Mouse (Mus musculus) mature B cell (primary cell): ENCODE data around the gene Cenpq.

ENCODE experiments used
- in situ Hi-C: fragments of 300-500 bp; cut with MboI; formaldehyde crosslinking; loops from 2 replicates; pipeline ENCODE4 v1.14.3; 2019

The Cenpq gene

DNA sequence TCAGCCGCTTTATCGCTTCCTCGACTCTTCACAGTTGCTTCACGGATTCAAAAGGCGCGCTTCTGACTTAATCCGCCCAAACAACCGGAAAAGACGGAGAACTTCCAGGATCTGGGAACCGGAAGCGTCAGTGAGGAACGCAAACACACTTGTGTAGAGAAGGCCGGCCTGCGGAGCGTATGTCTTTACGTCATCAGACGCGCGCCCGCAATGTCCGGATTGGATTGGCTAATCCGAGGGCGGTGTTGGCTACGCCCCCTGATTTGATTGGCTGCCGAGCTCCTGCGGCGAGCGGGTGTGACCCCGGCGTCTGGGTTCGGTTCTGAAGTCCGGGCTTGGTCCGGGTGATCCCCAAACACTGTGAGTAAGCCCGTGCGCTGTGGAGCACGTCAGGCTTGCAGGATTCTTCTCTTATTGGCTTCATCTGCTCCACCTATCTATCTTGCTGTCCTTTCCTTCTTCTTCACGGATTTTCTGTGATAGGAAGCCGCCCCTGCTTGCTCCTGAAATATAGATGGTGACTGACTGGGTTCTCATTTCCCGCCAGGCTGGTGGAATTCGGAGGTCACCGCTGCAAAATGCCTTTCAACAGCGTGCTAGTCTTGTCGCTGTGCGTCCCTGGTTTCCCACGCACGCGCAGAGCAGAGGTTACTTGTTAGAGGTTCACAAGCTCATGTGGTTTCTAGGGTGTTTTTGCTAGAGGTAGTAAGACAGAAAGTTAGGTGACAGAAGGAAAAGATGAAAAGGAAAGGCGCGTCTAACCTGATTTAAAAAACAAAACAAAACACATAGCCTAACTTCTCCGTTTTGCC, at the start of gene Cenpq, which contains the start of gene Mut:
Cenpq (minus strand) TSS at position 628 of the 812 bp plus-strand sequence.
Mut (plus strand) TSS at position 266 of the 812 bp plus-strand sequence.
- in situ Hi-C loops, result no loop called here

DNA sequence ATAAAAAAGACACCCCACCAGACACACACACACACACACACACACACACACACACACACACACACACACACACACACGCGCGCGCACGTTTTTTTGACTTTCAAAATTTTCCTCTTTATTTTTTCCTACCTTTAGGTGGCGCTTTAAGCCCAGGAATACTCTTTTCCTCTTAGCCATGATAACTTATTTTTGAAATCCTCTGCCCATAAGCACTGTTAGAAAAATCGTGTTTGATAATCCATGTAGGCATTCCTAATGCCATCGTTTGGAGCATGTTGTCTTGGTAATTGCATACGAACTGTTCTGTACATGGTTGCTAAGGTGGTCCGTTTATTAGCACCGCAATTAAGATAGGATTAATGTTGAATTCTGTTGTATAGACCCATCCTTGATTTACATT, 43.1 kb upstream of the Cenpq start:
- in situ Hi-C loops, result no loop called here

DNA sequence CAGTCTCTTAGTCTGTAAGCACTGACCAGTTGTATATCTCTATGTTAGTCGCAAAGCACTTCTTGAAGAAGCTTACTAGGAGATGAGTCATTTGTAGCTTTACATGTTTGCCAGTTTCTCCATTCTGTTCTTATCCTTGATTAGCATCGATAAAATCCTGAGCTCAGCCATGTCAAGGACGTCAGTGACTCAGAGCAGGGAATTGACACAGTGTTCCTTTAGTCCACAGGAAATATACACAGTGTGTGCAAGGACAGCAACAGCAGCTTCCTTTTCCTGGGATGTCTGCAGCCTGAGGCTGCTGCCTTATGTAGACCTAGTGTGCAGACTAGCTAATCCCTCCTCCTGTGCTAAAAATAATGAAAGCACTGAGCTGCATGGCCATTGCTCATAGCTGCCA, 13.7 kb upstream of the Cenpq start:
- in situ Hi-C loops, result no loop called here

DNA sequence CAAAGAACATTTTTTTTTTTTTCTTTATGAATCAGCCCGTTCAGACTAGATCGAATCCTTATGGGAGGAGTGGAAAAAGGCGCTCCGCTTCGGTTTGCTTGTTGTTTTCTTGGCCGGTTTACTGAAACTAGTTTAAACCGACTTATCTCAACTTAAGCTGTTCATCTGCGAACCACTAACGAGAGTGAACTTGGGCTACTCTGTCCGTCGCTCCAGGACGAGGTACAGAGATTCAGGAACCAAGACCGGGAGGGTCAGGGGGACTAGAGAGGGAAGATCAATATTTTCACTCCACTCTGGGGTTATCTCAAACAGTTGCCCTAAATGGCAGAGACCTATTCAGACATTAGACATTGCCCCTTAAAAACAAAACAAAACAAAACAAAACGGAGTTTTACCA, 862 bp downstream of the Cenpq start:
- in situ Hi-C loops, result no loop called here

DNA sequence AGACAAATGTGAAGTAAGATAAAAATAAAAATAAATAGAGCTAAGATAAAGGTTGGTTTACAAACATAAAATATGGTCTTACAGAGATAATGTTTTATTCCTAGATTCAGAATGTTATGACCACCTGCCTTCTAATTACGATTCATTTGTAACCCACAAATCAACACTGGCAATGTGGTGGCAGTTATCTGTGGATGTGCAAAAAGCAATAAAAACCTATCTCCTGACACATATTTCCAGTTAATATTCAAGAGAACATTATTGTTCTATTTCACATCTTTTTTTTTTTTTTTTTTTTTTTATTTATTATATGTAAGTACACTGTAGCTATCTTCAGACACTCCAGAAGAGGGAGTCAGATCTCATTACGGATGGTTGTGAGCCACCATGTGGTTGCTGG, 19.3 kb downstream of the Cenpq start:
- in situ Hi-C loops, result no loop called here

DNA sequence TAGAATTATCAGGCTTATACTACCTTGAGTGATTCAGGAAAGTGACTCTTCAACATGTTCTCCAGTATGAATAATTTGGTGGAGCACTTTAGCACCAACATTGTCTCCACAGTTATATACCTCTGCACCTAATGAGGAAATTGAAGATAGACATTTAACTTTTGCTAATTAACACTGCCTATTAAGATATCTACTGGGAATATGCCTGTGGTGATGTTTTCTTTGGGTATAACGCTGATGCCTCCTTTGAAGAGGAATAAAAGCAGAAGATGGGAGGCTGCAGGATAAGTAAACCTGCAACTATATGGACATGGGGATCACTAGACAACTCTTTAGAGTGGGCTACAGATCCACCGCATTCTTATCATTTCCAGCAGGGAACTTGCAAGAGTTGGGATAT, 20.6 kb downstream of the Cenpq start, which contains the start of gene Glyatl3:
Glyatl3 (minus strand) TSS at position 101 of the 400 bp plus-strand sequence.
- in situ Hi-C loops, result no loop called here

DNA sequence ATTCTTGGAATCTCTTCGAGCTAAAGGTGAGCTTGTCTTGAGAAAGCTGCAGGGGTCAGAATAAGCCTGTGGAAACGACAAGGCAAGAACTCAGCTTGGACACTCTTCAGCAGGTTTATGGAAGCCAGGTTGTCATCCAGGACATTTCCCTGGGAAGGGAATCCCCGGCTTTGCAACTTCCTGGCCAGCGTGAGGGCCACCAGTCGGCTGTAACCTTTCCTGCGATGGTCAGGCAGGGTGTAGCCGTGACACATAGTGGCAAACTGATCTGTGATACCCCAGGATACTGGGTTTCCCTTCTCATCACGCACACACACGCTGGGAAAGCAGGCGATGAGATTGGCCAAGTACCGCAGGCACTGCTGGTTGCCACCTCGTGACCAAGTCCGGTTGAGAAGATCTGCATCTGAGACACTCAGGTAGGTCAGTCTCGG, 30.1 kb downstream of the Cenpq start:
- in situ Hi-C loops, result no loop called here

DNA sequence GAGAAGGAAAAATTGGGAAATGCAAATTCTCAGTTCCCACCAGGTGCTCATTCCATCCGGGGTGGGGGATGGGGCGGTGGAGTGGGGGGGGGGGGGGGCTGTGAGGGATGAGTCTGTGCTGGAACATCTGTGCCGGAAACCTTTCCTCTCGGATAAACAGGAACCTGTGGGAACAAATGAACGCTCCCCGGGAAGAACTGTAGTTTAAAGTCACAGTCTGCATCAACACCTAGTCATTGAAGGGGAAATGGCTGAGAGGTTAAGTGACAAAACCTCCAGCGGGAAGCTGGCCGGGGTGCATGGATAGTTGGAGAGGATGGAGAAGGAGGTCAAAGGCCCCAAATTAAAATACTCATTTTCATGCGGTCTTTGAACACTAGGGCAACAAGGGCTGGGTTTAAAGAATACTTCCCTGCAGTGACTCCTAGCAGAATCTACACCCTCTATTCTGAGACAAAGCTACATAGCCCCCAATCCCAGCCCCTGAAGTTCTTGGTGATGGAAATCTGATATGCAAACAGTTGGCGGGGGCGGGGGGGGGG, 30.7 kb downstream of the Cenpq start:
- in situ Hi-C loops, result no loop called here

DNA sequence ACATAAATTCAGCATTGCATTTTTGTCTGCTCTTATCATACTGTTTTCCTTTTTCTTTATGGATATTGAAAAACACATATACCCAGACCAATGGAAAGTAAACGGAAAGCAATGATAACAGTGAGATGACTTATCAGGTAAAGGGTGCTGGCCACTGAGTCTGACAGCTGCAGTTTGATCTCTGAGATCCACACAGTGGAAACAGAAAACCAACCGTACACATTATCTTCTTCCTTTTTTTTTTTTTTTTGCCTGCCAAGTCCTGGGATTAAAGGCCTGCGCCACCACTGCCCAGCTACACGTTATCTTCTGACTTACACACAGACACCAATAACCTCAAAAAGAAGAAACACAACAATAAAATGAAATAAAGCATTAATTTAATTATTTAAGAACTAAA, 31.5 kb downstream of the Cenpq start:
- in situ Hi-C loops, result no loop called here

DNA sequence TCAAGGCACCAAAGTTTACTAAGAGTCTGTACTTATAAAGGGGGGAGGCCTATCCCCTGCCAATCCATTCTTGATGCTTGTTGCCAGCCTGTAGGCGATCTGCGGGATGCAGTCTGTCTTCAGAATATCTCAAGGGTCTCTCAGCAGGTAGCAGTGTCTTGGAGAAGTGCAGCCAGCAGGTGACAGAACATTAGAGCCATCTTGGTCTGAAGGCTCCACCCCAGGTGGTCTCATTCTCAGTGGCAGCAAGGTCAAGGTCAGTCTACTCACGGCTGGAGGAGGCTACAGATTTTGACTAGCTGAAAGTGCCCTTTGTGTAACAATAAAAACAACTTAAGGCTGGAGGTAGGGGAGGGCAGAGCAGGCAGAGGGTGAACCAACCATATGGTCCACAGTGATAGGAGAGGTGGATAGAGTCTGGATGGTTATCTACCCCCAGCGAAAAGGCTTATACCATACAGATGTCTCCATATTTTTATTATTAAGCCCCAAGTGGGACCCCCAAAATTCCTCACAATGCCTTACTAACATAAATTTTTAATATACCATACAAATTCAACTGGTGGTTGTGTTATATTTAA, 35.0 kb downstream of the Cenpq start:
- in situ Hi-C loops, result no loop called here

DNA sequence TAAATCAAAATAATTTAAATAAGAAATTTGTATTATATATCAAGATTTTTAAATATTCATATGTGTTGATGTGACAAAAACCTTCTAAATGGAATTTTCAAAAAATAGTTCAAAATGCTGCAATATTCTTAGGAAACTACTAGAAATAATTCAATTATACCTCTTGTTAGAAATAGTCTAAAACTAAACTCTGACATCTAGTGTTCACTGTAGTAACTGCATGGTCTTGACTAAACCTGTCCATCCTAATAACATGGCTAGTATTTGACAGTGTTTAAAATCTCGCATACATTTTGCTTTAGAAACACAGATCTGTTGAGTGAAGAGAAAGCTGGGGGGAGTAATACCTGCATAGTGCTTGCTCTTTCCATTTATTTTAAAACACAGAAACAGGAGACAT, 38.0 kb downstream of the Cenpq start:
- in situ Hi-C loops, result no loop called here

DNA sequence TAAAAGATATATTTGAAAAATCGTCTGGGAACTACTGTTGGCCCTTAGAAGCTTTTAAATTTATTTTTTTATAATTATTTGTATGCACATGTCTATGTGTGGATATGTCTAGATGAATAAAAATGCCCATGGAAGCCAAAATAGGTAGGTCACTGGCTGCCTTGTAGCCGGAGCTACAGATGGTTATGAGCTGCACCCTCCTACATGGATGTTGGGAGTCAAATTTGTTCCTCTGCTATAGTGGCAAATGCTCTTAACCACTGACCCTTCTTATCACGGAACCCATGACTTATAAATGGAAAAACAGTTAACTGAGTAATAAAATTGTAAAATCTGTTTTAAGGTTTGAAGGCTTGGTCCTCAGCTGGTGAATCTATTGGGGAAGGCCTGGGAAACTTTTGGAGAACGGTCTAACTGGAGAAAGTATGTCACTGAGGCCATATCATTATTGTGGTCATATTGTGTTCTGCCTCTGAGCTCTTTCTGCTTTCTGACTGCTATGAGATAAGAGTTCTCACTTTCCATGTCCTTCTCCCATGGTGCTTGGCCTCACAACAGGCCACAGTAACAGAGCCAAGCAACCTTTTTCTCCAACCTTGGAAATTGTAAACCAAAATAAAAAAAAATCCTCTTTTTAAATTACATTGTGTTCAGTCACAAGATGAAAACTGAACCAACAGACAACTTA, 46.9 kb downstream of the Cenpq start:
- in situ Hi-C loops, result no loop called here

DNA sequence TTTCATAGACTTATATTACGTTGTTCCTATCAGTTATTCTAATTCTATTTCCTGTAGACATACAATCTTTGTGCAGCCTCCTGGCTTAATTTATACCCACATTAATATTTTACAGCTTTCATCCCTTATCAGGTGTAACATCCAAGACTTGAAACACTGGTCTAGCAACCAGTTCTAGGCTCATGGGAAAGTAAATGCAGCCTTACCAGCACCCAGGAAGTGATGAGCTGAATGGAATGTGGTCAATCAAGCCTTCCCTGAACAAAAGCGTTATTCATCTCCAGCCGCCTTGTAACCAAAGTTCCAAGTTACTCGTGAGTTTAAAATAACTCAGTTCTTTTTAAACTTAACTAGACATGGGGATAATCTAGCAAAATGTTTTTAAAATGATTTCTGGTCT, 49.7 kb downstream of the Cenpq start:
- in situ Hi-C loops, result no loop called here

DNA sequence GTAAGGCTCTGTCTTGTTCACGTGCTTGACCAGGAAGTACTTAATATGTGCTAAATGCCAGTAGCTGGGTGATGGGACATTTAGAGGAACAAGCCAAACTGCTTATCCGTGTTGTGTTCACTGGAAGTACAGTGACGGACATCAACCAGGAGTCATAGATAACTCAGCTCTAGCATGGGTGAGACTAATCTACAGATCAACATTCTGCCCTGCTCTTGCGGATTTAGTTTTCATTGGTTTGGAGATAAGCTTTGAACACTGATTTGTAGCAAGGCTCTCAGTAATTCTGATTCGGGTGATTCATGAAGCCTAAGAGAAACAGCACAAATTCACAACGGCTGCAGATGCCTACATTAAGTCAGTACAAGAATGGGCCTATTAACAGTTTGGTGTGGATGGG, 52.7 kb downstream of the Cenpq start:
- in situ Hi-C loops, result no loop called here

DNA sequence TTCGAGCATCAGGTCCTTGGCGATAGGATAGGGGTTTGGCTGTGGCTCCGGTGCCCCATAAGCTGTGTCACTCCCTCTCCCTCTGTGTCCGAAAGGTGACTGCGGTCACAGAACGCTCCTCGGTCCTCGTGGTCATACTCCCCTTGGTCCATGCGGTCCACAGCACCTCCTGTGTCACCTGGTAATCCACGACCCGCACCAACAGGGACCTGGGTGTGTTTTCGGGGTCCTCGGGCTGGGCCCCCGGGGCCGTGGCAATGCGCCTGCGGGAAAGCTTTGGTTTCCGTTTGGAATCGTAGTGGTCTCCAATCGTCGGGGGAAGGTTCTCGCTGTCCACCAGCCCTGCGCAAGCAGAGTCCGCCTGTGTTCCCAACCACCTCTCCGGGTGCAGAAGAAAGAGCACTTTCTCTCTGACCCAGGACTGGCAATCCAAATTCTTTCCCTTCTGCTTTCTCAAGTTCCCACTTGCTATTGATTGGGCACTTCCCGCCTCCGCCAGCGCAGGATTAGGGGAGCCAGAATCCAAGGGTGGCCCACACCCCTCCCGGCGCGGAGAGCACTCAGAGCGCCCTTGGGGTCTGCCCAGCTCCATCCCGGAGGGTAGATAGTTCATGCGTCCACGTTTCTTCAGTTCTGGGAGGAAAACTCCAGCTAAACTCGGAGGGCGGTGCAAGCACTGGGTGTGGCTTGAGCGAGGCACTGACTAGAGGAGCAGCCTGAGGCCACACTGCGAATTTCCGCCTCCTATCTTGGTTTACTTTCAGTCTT, 54.7 kb downstream of the Cenpq start, which contains the start of gene 9130008F23Rik:
9130008F23Rik (minus strand) TSS at position 636 of the 768 bp plus-strand sequence.
- in situ Hi-C loops, result no loop called here

DNA sequence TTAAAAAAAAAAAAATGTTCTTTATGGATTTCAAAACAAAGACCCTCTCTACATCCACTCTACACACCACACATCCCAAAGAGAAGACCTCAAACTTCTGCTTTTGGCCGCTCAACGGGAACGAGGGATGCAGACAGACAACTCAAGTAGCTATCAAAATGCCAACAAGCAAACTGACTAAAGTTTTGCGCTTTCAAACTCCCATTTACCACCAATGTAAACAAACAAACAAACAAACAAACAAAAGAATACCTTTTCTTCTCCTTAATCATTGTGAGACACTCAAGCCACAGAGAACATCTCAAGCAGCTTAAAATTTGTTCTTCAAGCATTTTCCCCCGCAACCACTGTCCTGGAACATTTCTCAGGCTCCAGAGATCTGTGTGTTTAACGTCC, 55.3 kb downstream of the Cenpq start:
- in situ Hi-C loops, result no loop called here

DNA sequence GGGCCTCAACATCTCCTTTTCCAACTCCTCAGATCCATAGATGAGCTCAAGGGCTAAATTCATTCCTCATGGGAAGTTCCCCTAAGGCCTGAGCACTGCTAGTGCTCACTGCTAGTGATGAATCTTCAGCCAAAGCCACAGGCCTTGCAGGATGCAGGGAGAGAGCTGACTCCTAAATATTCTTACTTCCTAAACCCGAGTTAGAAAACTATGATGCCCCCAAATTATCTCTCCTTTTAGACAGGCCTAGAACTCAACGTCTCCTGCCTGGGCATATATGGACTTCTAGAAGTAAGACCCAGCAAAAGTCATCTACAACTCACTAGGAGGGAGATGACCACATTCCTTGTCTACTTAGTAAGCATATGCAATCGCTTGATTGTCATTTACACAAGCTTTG, 57.1 kb downstream of the Cenpq start:
- in situ Hi-C loops, result no loop called here

DNA sequence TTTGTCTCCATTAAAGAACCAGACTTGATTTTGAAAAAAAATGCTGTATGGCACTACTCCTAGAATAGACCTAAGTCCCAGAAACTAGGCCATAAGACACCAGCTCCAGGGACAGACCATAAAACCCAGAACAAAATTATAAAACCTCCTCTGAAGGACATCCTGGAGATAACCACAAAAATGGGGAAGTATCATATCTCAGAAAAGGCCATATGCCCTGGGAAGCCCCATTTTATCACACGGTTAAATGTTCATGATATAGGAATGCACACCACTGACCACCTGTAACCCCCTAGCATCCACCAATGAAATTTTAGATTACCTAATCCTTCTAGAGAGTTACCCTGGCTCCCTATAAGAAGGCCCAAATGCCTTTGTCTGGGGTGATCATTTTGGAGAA, 59.3 kb downstream of the Cenpq start:
- in situ Hi-C loops, result no loop called here

DNA sequence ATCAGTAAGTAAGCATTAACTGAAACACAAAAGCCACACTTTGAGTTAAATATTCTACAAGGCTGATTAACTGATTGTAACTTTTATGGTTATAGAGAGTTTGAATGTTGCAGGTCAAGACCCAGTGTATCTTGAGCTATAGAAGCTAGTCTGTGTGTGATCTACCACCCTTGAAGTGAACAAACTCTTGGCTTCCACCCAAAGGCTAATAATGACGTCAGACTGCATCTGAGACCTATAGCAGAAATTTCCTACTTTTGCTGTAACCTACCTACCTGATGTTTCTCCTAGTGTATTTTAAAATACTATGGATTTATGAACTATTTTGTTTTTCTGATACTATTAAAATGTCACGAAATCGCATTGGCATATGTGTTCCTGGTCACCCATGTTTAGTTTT, 60.1 kb downstream of the Cenpq start:
- in situ Hi-C loops, result no loop called here

DNA sequence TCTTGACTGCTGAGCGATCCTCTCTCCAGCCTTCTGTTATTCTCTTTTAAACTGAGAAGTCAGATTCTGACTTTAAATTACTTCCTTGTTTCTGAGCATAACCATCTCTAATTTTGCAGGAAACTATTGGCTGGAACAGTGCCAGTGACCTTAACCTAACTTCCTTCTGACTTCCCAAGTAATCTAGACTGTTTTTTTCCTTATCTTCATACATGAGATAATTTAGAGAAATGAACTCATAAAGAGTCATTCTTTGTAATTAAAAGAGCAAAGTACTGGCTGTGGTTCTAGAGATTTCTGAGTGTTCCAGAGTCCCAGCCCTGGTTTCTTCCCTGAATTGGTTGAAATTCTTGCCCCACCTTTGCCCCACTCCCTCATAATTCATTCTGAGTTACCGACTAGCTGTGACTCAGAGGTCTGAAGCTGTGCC, 61.2 kb downstream of the Cenpq start:
- in situ Hi-C loops, result no loop called here
